Mouse (Mus musculus): ENCODE data around the gene Pnrc1.

Gene Pnrc1

DNA sequence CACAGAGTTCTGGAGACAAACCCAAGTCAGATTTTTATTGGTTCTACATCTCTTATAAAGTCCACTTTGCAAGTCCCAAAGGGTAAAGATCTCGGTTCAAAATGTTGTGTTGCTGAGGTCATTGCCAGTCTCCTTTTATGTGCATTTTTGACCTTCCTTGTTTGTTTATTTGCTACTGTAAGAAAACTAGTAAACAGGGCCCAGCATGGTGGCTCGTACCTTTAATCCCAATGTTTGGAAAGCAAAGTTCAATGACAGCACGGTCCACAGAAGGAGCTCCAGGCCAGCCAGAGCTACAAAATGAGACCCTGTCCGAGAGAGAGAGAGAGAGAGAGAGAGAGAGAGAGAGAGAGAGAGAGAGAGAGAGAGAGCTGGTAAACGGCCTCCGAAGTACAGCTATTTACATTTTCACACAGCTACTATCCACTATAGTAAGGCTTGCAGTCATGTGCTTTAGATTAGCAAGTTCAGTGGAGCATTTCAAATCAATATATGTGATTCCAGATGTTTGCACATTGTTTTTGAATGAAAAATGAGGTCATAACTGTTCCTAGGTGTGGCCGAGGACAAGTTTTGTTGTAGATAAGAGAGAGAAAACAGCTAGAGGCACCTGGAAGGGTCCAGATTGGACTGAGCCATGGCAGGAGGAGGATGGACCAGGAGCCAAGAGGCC lies 65.8 kb downstream of the Pnrc1 start:
- no peak for DNase-seq (ENCODE audit: low spot score in 2 of 2)

DNA sequence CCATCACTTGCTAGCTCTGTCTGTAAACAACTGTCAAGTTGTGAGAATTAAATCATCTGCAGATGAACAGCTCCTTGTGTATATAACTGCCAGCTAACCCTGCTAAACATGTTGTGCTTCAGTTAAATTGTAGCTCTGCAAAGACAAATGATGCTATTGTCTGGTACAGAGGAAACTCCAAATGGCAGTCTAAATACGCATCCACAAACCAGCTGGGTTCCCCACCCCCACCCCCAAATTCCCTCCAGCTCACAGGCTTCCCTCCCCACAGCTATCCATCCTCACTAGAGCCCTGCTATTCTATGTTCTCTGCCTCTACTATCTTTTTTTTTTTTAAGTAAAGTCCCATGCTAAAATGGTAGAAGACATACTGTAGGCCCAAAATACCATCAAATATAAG lies 68.1 kb downstream of the Pnrc1 start:
- no peak for DNase-seq (ENCODE audit: low spot score in 2 of 2)

- DNase-seq (ENCODE audit: low spot score in 2 of 2): no peak
These were observed 80.8 kb downstream of the Pnrc1 start, which contains the start of gene Srsf12 for GRCm38 (mm10) chr4:33208881-33209841. Srsf12 (plus strand) TSS chr4:33208991.

DNA sequence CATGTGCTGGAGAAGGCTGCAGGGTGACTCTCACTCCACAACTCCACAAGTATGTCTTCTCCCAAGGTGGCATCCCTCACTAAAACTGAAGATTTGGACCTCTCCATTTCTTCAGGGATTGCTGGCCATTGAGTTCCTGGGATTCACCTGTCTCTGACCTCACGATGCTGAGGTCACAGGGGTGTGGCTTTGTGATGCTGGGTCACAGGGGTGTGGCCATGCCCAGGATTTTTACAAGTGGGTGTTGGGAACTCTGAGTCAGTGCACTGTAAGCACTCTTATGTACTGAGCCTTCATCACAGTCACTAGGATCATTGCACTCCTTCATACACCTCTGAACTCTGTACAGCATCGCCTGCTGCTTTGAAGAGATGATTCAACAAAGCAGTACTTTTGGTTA lies 82.4 kb downstream of the Pnrc1 start:
- DNase-seq (ENCODE audit: low spot score in 2 of 2): no peak

DNA sequence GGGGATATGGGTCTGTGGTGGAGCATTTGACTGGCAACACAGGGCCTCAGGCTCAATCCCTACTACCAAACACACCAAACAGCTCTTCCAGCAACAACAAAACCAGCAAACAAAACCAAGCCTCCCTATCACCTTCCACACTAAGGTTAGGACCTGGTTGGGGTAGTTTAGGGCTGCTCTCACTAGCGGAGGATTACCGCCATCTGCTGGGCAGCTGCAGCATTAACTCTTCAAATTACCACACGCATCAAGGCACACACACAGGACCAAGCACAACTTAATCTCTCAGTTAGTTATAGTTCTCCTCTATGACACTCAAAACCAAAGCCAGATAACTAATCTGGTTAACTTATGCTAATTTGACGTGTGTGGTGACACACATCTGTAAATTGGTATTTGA lies 85.3 kb downstream of the Pnrc1 start:
- DNase-seq (ENCODE audit: low spot score in 2 of 2): no peak

- no peak for DNase-seq (ENCODE audit: low spot score in 2 of 2)
These were observed 91.8 kb downstream of the Pnrc1 start for GRCm38 (mm10) chr4:33198117-33198516.
